Mouse (Mus musculus) lung, postnatal 0 days (tissue): ENCODE measurements at regions not wholly inside any gene's neighbourhood (a gene's known extent, or its start where the extent isn't known, plus 50 kb on each side); places are given as distances from the start of the nearest gene placed in this dataset.

ENCODE experiments used
- CTCF ChIP-seq: IDR thresholded peaks from 2 replicates; pipeline ENCODE4 v1.5.1; 2016; ENCODE audit warnings: antibody characterized with exemption, mild to moderate bottlenecking
- EP300 ChIP-seq: IDR thresholded peaks from 2 replicates; pipeline ENCODE4 v1.6.1; 2016; ENCODE audit warnings: antibody characterized with exemption, mild to moderate bottlenecking, control low read depth

GRCm38 (mm10) chr19:54585326-54585725 lies 541.4 kb downstream of the Adra2a start:
- TF ChIP-seq EP300 (no peak), CTCF (no peak)
